Mouse (Mus musculus) midbrain, embryonic 13.5 days (tissue): Measurements from ENCODE around the gene Afm. TPM values are rescaled to one million over a fixed set of nuclear protein-coding genes. Genes with fewer than 3 reads are reported as not detected.

ENCODE experiments used
- ATAC-seq: fragments of 200-750 bp; cut with Nextera tagmentation; 2 replicates; pipeline ENCODE4 v1.8.0; 2017; ENCODE audit warnings: mild to moderate bottlenecking, moderate TSS enrichment, moderate library complexity
- H3K27ac ChIP-seq: fragments of 300-500 bp; sonication (generic); 2 replicates; pipeline ENCODE4 v1.5.1; 2015; ENCODE audit warnings: inconsistent platforms, mild to moderate bottlenecking, moderate library complexity
- H3K27me3 ChIP-seq: fragments of 300-500 bp; sonication (generic); 2 replicates; pipeline ENCODE4 v1.6.1; 2015; ENCODE audit warnings: mild to moderate bottlenecking, inconsistent platforms
- H3K36me3 ChIP-seq: fragments of 300-500 bp; sonication (generic); 2 replicates; pipeline ENCODE4 v1.6.1; 2015; ENCODE audit warnings: mild to moderate bottlenecking, inconsistent platforms
- H3K4me1 ChIP-seq: fragments of 300-500 bp; sonication (generic); replicated peaks from 2 replicates; pipeline ENCODE4 v1.6.1; 2015; ENCODE audit warnings: inconsistent platforms
- H3K4me2 ChIP-seq: fragments of 300-500 bp; sonication (generic); replicated peaks from 2 replicates; pipeline ENCODE4 v1.6.1; 2015; ENCODE audit warnings: moderate library complexity, mild to moderate bottlenecking, inconsistent platforms
- H3K4me3 ChIP-seq: fragments of 300-500 bp; sonication (generic); replicated peaks from 2 replicates; pipeline ENCODE4 v1.5.1; 2015; ENCODE audit warnings: mild to moderate bottlenecking, inconsistent platforms
- H3K9ac ChIP-seq: fragments of 300-500 bp; sonication (generic); replicated peaks from 2 replicates; pipeline ENCODE4 v1.6.1; 2015; ENCODE audit warnings: mild to moderate bottlenecking, inconsistent platforms
- H3K9me3 ChIP-seq: fragments of 300-500 bp; sonication (generic); 2 replicates; pipeline ENCODE4 v1.6.1; 2016; ENCODE audit warnings: mild to moderate bottlenecking, inconsistent platforms
- WGBS: fragments of 180-500 bp; shearing (Covaris S2); methylation state at CpG from one replicate; pipeline ENCODE4 v1.1.7; 2015; 5-methylcytosine and 5-hydroxymethylcytosine counted together
- polyA plus RNA-seq: library from polyadenylated mRNA; unstranded; fragments of >200 nt; fragmentation: Nextera tagmentation; extraction: Ambion mirVana; gene quantifications from 2 replicates; pipeline ENCODE4 v1.2.1, GENCODE M21; 2015

The Afm gene
- not detected in 2 replicates for polyA plus RNA-seq

DNA sequence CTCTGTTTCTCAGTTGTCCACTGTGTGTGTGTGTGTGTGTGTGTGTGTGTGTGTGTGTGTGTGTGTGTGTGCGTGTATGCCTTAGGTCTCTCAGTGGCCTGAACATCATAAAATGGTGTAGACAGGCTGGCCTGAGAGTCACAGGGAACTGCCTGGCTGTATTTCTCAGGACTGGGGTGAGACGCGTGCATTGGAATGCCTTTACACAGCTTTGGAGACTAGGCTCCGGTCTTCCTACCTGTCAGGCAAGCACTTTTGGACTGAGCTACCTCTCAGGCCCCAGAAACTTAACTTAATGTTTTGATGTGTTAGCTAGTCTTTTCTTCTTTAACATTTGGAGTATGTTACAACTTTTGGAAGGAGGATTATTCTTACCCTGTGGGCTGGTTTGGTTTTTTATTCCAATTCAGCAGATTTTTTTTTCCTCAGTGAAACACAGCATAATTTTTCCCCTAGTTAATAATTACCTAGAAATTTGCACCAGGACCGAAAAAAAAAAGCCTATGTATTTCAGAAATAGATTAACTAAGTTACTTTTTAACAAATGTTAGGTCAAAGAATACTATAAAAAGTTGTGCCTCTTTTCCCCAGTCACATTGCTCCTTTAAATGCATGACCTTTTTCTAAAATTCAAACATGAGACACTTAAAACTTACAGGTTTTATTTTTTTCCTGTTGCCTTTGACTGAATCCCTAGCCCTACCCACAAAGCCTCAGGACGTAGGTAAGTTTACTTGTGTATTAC lies at the start of gene Afm:
TSS of gene Afm (plus strand) at position 577 of the 745 bp plus-strand sequence.
- no peak for ATAC-seq
- Histone ChIP-seq H3K4me1 (no peaks in the 10 kb centered on the region), H3K9ac (no peak within 1 kb of the TSS), H3K27me3 (no peaks in the 10 kb centered on the region), H3K9me3 (no peaks in the 10 kb centered on the region), H3K27ac (no peak within 1 kb of the TSS), H3K4me3 (no peak within 1 kb of the TSS), H3K36me3 (no peaks in the 10 kb centered on the region), H3K4me2 (no peak within 1 kb of the TSS)
- 92% methylated on average over 6 of the region's 6 CpGs for WGBS

DNA sequence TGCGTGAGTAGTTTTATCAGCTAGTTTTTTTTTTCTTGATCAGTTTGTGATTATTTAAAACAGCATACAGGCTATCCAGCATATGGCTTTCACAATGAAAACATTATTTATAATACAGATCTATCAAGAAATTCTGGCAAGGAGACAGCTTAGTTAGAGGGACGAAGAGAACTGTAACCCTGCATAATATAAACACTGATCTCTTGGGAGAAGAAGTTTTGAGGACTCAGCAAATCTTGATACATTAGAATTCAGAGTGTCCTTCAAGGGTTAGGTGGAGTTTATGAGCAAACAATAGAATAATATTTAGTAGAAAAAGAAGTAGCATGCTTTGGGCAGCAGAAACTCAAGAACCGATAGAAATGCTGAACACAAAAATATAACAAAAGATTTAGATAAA lies 47.9 kb upstream of the Afm start:
- no peak for ATAC-seq
- Histone ChIP-seq H3K9me3 (no peaks in the 10 kb centered on the region), H3K9ac (no peak overlapping the region), H3K27me3 (no peaks in the 10 kb centered on the region), H3K4me2 (no peak overlapping the region), H3K4me3 (no peak overlapping the region), H3K36me3 (no peaks in the 10 kb centered on the region), H3K4me1 (no peaks in the 10 kb centered on the region), H3K27ac (no peak overlapping the region)
- 93% methylated on average over 3 of the region's 3 CpGs for WGBS

DNA sequence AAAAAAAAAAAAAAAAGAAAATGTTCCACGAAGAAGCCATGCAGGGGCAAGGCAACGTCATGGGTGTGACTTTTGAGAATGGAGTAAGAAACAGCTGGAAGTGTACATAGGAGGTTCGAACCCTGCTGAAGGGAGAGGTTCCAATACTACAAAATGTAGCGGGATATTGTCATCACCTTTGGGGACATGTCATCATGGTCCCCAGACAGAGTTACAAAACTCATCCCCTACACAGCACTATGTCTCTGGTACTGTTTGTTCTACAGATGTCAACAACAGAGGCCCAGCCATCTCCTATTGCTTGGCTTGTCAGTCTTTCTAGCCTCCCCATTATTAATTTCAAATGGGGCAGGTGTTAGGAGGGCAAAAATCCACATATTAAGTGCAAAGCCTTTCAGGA lies 44.8 kb upstream of the Afm start:
- H3K9ac ChIP-seq = no peak overlapping the region
- 83% methylated on average over 4 of the region's 4 CpGs for whole genome bisulfite sequencing
- H3K4me2 ChIP-seq = no peak overlapping the region
- no peak for ATAC-seq
- no peaks in the 10 kb centered on the region for H3K27me3 ChIP-seq
- no peak overlapping the region for H3K4me3 ChIP-seq
- H3K4me1 ChIP-seq = no peaks in the 10 kb centered on the region
- no peaks in the 10 kb centered on the region for H3K36me3 ChIP-seq
- H3K27ac ChIP-seq = no peak overlapping the region
- H3K9me3 ChIP-seq = no peaks in the 10 kb centered on the region

DNA sequence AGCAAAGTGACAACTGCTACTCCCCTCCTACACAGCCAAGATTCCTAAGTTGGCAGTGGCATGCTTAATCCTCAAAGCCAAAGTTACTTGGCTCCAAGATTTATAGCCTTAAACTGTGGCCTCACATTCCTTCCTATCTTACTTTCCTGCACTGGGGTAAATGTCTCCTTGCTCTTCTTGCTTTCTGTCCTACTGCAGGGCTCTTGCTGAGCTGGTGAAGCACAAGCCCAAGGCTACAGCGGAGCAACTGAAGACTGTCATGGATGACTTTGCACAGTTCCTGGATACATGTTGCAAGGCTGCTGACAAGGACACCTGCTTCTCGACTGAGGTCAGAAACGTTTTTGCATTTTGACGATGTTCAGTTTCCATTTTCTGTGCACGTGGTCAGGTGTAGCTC lies 44.4 kb upstream of the Afm start:
- no peaks in the 10 kb centered on the region for H3K4me1 ChIP-seq
- no peak overlapping the region for H3K4me2 ChIP-seq
- H3K36me3 ChIP-seq = no peaks in the 10 kb centered on the region
- no peak for ATAC-seq
- H3K27ac ChIP-seq = no peak overlapping the region
- no peaks in the 10 kb centered on the region for H3K27me3 ChIP-seq
- no peak overlapping the region for H3K9ac ChIP-seq
- 90% methylated on average over 5 of the region's 5 CpGs for WGBS
- no peaks in the 10 kb centered on the region for H3K9me3 ChIP-seq
- no peak overlapping the region for H3K4me3 ChIP-seq

DNA sequence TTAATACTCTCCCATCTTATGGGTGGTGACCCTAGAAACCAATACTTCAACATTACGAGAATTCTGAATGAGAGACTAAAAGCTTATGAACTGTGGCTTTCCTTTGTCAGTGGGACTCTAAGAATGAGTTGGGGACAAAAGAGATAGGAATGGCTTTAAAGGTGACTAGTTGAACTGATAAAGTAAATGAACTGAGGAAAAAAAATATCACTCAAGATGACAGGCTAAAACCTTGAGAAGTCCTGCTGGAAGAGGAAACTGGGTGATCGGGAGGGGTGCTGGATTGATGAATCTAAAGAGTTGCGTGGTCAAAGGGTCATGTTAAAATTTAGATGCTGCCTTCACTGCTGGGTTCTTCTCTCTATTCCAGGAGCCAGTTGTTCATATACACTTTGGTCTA lies 42.0 kb upstream of the Afm start:
- no peaks in the 10 kb centered on the region for H3K27me3 ChIP-seq
- H3K27ac ChIP-seq = no peak overlapping the region
- no peaks in the 10 kb centered on the region for H3K9me3 ChIP-seq
- H3K4me1 ChIP-seq = no peaks in the 10 kb centered on the region
- 90% methylated on average over 3 of the region's 3 CpGs for WGBS
- H3K9ac ChIP-seq = no peak overlapping the region
- H3K4me2 ChIP-seq = no peak overlapping the region
- no peaks in the 10 kb centered on the region for H3K36me3 ChIP-seq
- ATAC-seq = no peak
- H3K4me3 ChIP-seq = no peak overlapping the region

DNA sequence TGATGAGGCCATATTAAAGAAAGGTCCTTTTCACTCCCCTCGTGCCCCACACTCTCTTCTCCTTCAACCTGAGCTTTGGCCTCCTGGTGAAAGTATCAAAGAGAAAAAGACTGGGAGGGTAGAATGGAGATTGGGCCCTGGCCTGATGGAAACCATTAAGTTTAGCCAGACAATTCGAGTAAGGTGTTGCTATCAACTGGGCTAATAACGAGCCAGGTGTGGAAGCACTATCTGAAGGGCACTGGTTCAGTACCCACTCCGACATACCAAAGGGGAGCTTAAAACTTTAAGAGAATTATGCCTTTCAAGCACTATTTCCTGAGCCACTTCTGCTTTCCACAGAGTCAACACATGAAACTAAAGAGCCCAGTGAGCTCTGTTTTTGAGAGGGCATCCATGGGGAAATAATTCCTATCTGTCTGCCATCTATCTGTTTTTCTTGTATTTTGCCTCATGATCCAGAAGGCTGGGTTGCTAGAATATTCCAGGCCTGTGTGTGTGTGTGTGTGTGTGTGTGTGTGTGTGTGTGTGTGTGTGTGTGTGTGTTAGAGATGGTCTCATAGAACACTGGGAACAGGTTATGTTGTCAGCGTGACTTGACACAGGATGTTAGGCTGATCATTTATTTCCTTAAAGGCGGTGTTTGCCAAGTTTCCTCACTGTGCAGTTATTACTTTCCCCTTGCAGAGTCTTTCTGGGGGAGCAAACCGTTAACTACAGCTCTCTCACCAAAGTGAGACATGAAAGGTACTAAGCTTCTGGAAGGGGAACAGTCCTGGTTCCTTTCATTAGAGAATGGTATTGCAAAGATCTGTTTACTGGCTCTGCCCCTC lies 41.2 kb upstream of the Afm start:
- no peak overlapping the region for H3K27ac ChIP-seq
- H3K4me2 ChIP-seq = no peak overlapping the region
- 85% methylated on average over 7 of the region's 7 CpGs for WGBS
- no peaks in the 10 kb centered on the region for H3K9me3 ChIP-seq
- H3K9ac ChIP-seq = no peak overlapping the region
- no peak for ATAC-seq
- no peaks in the 10 kb centered on the region for H3K36me3 ChIP-seq
- no peaks in the 10 kb centered on the region for H3K27me3 ChIP-seq
- H3K4me1 ChIP-seq = no peaks in the 10 kb centered on the region
- H3K4me3 ChIP-seq = no peak overlapping the region

DNA sequence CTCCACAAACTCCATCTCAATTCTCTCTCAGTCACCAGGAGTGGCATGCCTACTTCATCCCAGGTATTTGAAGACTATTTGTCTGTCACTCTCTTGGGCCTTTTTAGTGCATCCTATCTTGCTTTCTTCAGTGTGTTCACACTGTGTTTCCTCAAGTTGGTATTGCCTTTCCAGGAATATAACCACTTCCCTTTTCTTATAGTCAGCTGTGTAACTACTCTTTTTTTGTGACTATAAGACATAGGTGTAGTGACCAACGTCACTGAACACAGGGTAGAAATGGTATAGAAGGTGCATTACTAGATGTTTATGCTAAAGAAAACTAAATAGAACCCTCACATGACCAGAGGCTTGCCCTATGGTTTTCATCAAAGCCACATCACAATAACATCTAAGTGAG lies 39.8 kb upstream of the Afm start:
- Histone ChIP-seq H3K4me1 (no peaks in the 10 kb centered on the region), H3K27me3 (no peaks in the 10 kb centered on the region), H3K4me2 (no peak overlapping the region), H3K36me3 (no peaks in the 10 kb centered on the region), H3K27ac (no peak overlapping the region), H3K9me3 (no peaks in the 10 kb centered on the region), H3K4me3 (no peak overlapping the region), H3K9ac (no peak overlapping the region)
- no peak for ATAC-seq
- 91% methylated on average over 1 of the region's 1 CpGs for WGBS

DNA sequence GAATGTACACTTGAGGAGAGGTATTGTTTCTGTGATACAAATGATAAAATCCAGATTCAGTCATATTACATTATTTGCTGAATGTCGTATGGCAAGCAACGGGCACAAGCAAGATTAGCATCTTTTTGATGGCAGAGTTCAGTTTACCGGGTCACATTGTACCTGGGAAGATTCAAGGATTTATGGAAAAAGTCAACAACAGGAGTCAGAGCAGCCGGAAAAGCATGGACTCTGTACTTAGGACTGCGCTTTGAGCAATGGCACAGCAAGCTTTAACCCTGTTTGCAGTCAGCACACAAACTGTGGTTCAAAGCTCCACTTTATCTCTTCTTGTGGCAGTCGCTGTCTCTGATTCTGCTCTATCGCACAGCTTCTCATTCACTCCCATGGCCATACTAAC lies 33.1 kb upstream of the Afm start:
- no peaks in the 10 kb centered on the region for H3K27me3 ChIP-seq
- H3K4me1 ChIP-seq = no peaks in the 10 kb centered on the region
- no peak overlapping the region for H3K4me3 ChIP-seq
- H3K9ac ChIP-seq = no peak overlapping the region
- H3K4me2 ChIP-seq = no peak overlapping the region
- H3K36me3 ChIP-seq = no peaks in the 10 kb centered on the region
- H3K27ac ChIP-seq = no peak overlapping the region
- H3K9me3 ChIP-seq = no peaks in the 10 kb centered on the region
- no peak for ATAC-seq
- WGBS = 95% methylated on average over 7 of the region's 7 CpGs

DNA sequence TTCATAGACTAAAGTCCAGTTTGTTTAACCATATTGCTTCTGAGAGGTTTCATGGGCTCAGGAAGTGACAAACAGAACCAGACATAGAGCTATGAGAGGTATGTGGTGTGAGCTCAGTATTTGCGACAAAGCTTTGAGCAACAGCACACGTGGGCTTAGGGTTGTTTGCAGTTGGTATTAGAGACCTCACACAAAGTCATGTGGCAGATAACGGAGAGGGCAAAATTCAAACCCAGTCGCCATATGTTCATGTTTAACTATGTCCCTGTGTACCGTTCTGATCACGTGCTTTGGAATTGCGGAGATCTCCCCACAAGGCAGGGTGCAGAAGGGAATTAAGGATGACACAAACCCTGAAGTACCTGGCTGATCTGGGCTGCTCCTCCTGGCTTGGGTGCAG lies 30.4 kb upstream of the Afm start:
- no peak for ATAC-seq
- Histone ChIP-seq H3K27me3 (no peaks in the 10 kb centered on the region), H3K9me3 (no peaks in the 10 kb centered on the region), H3K4me2 (no peak overlapping the region), H3K4me3 (no peak overlapping the region), H3K36me3 (no peaks in the 10 kb centered on the region), H3K4me1 (no peaks in the 10 kb centered on the region), H3K27ac (no peak overlapping the region), H3K9ac (no peak overlapping the region)
- 81% methylated on average over 7 of the region's 7 CpGs for WGBS

DNA sequence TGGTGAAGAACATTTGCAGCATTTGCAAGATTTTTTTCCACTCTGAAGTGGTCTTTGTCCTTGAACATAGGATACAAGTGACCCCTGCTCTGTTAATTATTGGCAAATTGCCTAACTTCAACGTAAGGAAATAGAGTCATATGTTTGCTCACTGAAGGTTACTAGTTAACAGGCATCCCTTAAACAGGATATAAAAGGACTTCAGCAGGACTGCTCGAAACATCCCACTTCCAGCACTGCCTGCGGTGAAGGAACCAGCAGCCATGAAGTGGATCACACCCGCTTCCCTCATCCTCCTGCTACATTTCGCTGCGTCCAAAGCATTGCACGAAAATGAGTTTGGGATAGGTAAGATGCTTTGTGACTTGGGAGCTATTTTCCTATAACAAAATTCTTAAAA lies 28.2 kb upstream of the Afm start, which contains the start of gene Afp:
TSS of gene Afp (plus strand) at position 220 of the 400 bp plus-strand sequence.
- 88% methylated on average over 7 of the region's 7 CpGs for WGBS
- no peaks in the 10 kb centered on the region for H3K36me3 ChIP-seq
- no peak for ATAC-seq
- H3K4me2 ChIP-seq = no peak within 1 kb of the TSS
- H3K9me3 ChIP-seq = no peaks in the 10 kb centered on the region
- H3K4me1 ChIP-seq = no peaks in the 10 kb centered on the region
- no peak within 1 kb of the TSS for H3K27ac ChIP-seq
- no peaks in the 10 kb centered on the region for H3K27me3 ChIP-seq
- no peak within 1 kb of the TSS for H3K4me3 ChIP-seq
- H3K9ac ChIP-seq = no peak within 1 kb of the TSS

DNA sequence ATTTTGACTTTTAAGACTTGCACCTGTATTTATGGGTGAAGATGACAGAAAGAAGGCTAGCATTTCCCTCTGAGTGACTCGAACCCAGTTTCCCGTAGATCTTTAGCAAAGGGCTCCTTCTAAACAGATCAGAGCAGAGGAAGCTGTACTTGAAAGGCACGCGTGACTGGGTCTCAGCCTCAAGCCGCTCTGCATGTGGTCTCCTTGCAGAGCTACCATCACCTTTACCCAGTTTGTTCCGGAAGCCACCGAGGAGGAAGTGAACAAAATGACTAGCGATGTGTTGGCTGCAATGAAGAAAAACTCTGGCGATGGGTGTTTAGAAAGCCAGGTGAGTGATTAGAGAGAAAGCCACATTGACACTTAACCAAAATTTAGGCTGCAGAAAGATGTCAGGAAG lies 26.3 kb upstream of the Afm start:
- Histone ChIP-seq H3K4me2 (no peak overlapping the region), H3K36me3 (no peaks in the 10 kb centered on the region), H3K27ac (no peak overlapping the region), H3K9ac (no peak overlapping the region), H3K4me3 (no peak overlapping the region), H3K9me3 (no peaks in the 10 kb centered on the region), H3K4me1 (no peaks in the 10 kb centered on the region), H3K27me3 (no peaks in the 10 kb centered on the region)
- WGBS = 75% methylated on average over 9 of the region's 9 CpGs
- ATAC-seq = no peak

DNA sequence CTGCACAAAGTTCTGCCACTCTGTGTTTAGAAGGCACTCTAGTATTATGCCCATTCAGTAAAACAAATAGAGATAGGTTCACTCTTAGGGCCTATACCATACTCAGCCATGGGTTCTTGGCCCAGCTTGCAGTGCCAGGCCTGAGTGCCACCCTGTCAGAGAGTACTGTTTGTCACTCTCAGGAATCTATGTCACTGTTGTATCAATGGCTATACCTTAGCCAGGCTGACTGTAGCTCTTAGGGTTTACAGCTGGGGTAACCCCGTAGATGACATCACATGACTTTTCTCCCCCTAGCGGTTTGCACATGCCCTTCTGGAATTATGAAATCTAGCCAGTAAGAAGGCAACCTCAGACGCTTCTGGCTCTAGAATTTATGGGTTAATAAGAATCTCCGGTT lies 24.4 kb upstream of the Afm start:
- Histone ChIP-seq H3K27ac (no peak overlapping the region), H3K4me1 (no peaks in the 10 kb centered on the region), H3K27me3 (no peaks in the 10 kb centered on the region), H3K9me3 (no peaks in the 10 kb centered on the region), H3K36me3 (no peaks in the 10 kb centered on the region), H3K4me3 (no peak overlapping the region), H3K4me2 (no peak overlapping the region), H3K9ac (no peak overlapping the region)
- WGBS = 92% methylated on average over 4 of the region's 4 CpGs
- ATAC-seq = no peak
